Mouse (Mus musculus): ENCODE data around the gene BC051142. TPM values are rescaled to one million over a fixed set of nuclear protein-coding genes. Genes with fewer than 3 reads are reported as not detected.

BC051142 gene
- 0.23 and 0.74 TPM in 2 replicates for polyA plus RNA-seq (2015; fragmentation: Nextera tagmentation; extraction: Ambion mirVana)

GRCm38 (mm10) chr17:34398711-34399393 lies at the start of gene BC051142:
Gene BC051142 (plus strand): TSS chr17:34398820.
- WGBS, result 8% methylated on average over 34 of the region's 34 CpGs
- no peaks in the 10 kb centered on the region for H3K4me1 ChIP-seq (ENCODE audit: insufficient read depth, low read length)
- H3K27ac ChIP-seq (ENCODE audit: low read length), result peak within 1 kb of the TSS; percentile 35
- H3K4me3 ChIP-seq (ENCODE audit: low read length), result peak within 1 kb of the TSS; percentile 56
- peak within 1 kb of the TSS; percentile 78 for H3K9ac ChIP-seq (replicated peaks; ENCODE audit: low read length)
- peak; percentile 96 for ATAC-seq (ENCODE audit: low FRiP score, low TSS enrichment)
- 0 out of 2 replicates have a peak, but pooled peaks cover 2% of the 10 kb centered on the region for H3K9me3 ChIP-seq (ENCODE audit: low read length)
- H3K4me2 ChIP-seq (replicated peaks; ENCODE audit: low read depth, low read length), result peak within 1 kb of the TSS; percentile 85
- H3K27me3 ChIP-seq (ENCODE audit: insufficient read depth, low read length), result no peaks in the 10 kb centered on the region
- no peaks in the 10 kb centered on the region for H3K36me3 ChIP-seq (ENCODE audit: insufficient read depth, low read length)

- H3K4me2 ChIP-seq (replicated peaks; ENCODE audit: low read depth, low read length), result no peak overlapping the region
- H3K9me3 ChIP-seq (ENCODE audit: low read length), result no peaks in the 10 kb centered on the region
- ATAC-seq (ENCODE audit: low FRiP score, low TSS enrichment), result no peak
- no peak overlapping the region for H3K27ac ChIP-seq (ENCODE audit: low read length)
- WGBS, result 1% methylated on average over 4 of the region's 4 CpGs
- H3K4me1 ChIP-seq (ENCODE audit: insufficient read depth, low read length), result no peaks in the 10 kb centered on the region
- H3K9ac ChIP-seq (replicated peaks; ENCODE audit: low read length), result no peak overlapping the region
- H3K27me3 ChIP-seq (ENCODE audit: insufficient read depth, low read length), result 0 out of 2 replicates have a peak, but pooled peaks cover 3% of the 10 kb centered on the region
- H3K36me3 ChIP-seq (ENCODE audit: insufficient read depth, low read length), result no peaks in the 10 kb centered on the region
- H3K4me3 ChIP-seq (ENCODE audit: low read length), result no peak overlapping the region
Measured at GRCm38 (mm10) chr17:34349429-34349828, 49.2 kb upstream of the BC051142 start.

DNA sequence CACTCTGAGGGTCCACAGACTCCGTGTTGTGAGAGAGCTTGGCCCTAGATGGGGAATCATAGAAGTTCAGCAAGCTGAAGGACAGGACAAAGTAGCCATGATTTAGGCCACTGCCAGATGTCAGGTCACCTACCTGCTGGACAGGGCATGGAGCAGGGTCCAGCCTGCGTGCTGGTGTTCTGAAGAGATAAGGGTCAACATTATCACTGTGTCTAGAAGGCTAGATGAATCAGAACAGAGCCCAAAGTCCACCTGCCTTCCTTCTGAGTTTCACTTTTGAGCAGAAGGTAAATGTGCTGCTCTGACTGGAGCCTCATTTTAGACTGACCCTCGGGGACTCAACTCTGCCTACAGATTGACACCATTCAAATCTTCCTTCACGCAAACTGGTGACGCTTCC lies 44.1 kb upstream of the BC051142 start, which contains the start of gene Btnl2:
Gene Btnl2, plus strand, starts transcription at position 284 of the 400 bp plus-strand sequence.
- Histone ChIP-seq H3K4me3 (ENCODE audit: low read length) (no peak within 1 kb of the TSS), H3K36me3 (ENCODE audit: insufficient read depth, low read length) (no peaks in the 10 kb centered on the region), H3K27me3 (ENCODE audit: insufficient read depth, low read length) (no peaks in the 10 kb centered on the region), H3K4me1 (ENCODE audit: insufficient read depth, low read length) (no peaks in the 10 kb centered on the region), H3K4me2 (replicated peaks; ENCODE audit: low read depth, low read length) (no peak within 1 kb of the TSS), H3K27ac (ENCODE audit: low read length) (no peak within 1 kb of the TSS), H3K9me3 (ENCODE audit: low read length) (no peaks in the 10 kb centered on the region), H3K9ac (replicated peaks; ENCODE audit: low read length) (no peak within 1 kb of the TSS)
- no peak for ATAC-seq (ENCODE audit: low FRiP score, low TSS enrichment)
- WGBS, result 81% methylated on average over 5 of the region's 5 CpGs

DNA sequence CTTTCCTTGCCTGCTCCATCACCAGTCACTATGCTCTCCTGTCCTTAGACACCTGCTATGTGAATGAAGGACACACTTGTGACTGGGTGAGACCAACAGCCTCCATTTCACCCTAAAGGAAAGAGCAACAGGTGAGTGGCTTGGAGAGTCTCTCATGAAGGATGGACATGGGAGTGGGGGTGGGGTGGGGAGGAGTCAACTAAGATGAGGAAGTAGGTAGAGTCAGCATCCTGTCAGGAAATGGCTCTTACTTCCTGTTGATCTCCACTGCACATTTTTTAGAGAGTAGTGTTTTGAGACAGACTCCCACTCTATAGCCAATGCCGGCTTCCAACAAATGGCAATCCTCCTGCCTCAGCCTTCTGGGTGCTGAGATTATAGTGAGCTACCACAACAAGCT lies 43.7 kb upstream of the BC051142 start:
- H3K9me3 ChIP-seq (ENCODE audit: low read length), result no peaks in the 10 kb centered on the region
- no peaks in the 10 kb centered on the region for H3K27me3 ChIP-seq (ENCODE audit: insufficient read depth, low read length)
- 82% methylated on average over 1 of the region's 1 CpGs for WGBS
- H3K27ac ChIP-seq (ENCODE audit: low read length), result no peak overlapping the region
- no peak for ATAC-seq (ENCODE audit: low FRiP score, low TSS enrichment)
- no peak overlapping the region for H3K9ac ChIP-seq (replicated peaks; ENCODE audit: low read length)
- H3K4me3 ChIP-seq (ENCODE audit: low read length), result no peak overlapping the region
- H3K36me3 ChIP-seq (ENCODE audit: insufficient read depth, low read length), result no peaks in the 10 kb centered on the region
- H3K4me2 ChIP-seq (replicated peaks; ENCODE audit: low read depth, low read length), result no peak overlapping the region
- no peaks in the 10 kb centered on the region for H3K4me1 ChIP-seq (ENCODE audit: insufficient read depth, low read length)

DNA sequence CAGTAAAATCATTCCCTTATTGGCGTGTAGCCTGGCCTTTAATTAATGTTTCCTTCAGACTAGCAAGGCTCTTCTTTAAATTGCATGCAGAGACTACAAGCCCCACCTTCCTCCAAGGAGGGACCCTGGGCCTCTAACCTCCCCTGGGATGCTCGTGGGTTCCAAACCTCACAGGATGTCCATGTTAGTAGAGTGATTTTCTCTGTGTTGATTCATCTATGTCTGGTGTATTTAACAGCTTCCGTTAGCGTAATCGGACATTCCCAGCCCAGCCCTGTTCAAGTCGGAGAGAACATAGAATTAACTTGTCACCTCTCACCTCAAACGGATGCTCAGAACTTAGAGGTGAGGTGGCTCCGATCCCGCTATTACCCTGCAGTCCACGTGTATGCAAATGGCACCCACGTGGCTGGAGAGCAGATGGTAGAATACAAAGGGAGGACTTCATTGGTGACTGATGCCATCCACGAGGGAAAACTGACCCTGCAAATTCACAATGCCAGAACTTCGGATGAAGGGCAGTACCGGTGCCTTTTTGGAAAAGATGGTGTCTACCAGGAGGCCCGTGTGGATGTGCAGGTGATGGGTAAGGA lies 35.6 kb upstream of the BC051142 start:
- Histone ChIP-seq H3K4me1 (ENCODE audit: insufficient read depth, low read length) (no peaks in the 10 kb centered on the region), H3K4me2 (replicated peaks; ENCODE audit: low read depth, low read length) (no peak overlapping the region), H3K9me3 (ENCODE audit: low read length) (no peaks in the 10 kb centered on the region), H3K36me3 (ENCODE audit: insufficient read depth, low read length) (no peaks in the 10 kb centered on the region), H3K4me3 (ENCODE audit: low read length) (no peak overlapping the region), H3K27me3 (ENCODE audit: insufficient read depth, low read length) (no peaks in the 10 kb centered on the region), H3K9ac (replicated peaks; ENCODE audit: low read length) (no peak overlapping the region), H3K27ac (ENCODE audit: low read length) (no peak overlapping the region)
- ATAC-seq (ENCODE audit: low FRiP score, low TSS enrichment), result no peak
- WGBS, result 83% methylated on average over 15 of the region's 15 CpGs

DNA sequence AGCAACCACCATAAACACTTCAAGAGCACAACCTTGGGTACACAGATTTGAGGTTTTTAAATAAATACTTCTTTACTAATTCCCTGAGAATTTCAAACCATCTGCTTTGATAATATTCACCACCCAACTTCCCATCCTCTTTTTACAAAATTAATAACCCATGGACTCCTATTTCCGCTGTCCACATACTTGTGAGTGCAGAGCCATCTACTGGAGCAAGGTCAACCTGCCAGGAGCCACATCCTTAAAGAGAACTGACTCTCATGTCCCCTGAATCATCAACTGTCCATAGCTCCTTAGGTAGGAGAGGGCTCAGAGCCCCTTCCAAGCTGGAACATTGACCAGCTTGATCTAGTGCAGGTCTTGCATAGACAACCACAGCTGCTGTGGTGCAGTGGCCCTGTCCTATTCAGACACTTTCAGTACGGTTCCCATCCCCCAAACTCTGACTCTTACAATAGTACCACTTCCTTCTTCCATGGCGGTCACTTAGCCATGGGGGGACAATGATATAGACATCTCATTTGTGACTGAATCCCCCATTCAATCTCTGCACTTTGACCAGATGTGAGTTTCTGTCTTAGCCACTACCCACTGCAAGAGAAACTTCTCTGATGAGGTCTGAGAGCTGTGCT lies 34.8 kb upstream of the BC051142 start:
- no peak overlapping the region for H3K4me2 ChIP-seq (replicated peaks; ENCODE audit: low read depth, low read length)
- no peaks in the 10 kb centered on the region for H3K9me3 ChIP-seq (ENCODE audit: low read length)
- H3K36me3 ChIP-seq (ENCODE audit: insufficient read depth, low read length), result no peaks in the 10 kb centered on the region
- ATAC-seq (ENCODE audit: low FRiP score, low TSS enrichment), result no peak
- WGBS, result 83% methylated on average over 3 of the region's 3 CpGs
- H3K4me1 ChIP-seq (ENCODE audit: insufficient read depth, low read length), result no peaks in the 10 kb centered on the region
- H3K27me3 ChIP-seq (ENCODE audit: insufficient read depth, low read length), result no peaks in the 10 kb centered on the region
- no peak overlapping the region for H3K4me3 ChIP-seq (ENCODE audit: low read length)
- no peak overlapping the region for H3K27ac ChIP-seq (ENCODE audit: low read length)
- H3K9ac ChIP-seq (replicated peaks; ENCODE audit: low read length), result no peak overlapping the region

DNA sequence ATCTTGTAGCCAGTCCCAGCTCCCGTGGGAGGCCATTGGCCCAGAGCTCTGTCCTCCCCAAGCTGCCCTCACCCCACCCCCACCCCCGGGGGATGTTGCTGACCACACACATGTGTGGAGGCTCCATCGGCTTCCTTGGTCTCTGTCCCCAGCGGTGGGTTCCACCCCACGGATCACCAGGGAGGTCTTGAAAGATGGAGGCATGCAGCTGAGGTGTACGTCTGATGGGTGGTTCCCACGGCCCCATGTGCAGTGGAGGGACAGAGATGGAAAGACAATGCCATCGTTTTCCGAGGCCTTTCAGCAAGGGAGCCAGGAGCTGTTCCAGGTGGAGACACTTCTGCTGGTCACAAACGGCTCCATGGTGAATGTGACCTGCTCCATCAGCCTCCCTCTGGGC lies 33.6 kb upstream of the BC051142 start:
- ATAC-seq (ENCODE audit: low FRiP score, low TSS enrichment), result no peak
- Histone ChIP-seq H3K36me3 (ENCODE audit: insufficient read depth, low read length) (no peaks in the 10 kb centered on the region), H3K9me3 (ENCODE audit: low read length) (no peaks in the 10 kb centered on the region), H3K4me1 (ENCODE audit: insufficient read depth, low read length) (no peaks in the 10 kb centered on the region), H3K4me3 (ENCODE audit: low read length) (no peak overlapping the region), H3K27ac (ENCODE audit: low read length) (no peak overlapping the region), H3K4me2 (replicated peaks; ENCODE audit: low read depth, low read length) (no peak overlapping the region), H3K27me3 (ENCODE audit: insufficient read depth, low read length) (no peaks in the 10 kb centered on the region), H3K9ac (replicated peaks; ENCODE audit: low read length) (no peak overlapping the region)
- WGBS, result 65% methylated on average over 10 of the region's 10 CpGs

DNA sequence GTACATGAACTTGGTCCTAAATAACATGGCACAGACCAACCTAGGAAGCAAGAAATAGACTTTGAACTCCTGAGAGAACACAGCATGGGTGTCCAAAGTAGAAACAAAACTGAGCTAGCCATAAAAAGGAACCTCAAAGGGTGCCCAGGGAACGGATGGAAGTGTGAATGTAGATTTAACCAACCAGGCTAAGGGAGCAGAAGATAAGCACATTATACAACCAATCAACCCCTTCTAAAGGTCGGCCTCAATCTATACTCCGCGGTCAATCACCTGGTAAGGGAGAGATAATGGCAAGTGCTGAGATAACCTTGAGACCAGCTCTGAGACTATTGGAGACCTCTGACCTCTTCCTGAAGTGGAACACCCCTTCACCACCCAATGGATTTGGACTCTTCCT lies 28.1 kb upstream of the BC051142 start:
- no peak for ATAC-seq (ENCODE audit: low FRiP score, low TSS enrichment)
- Histone ChIP-seq H3K9me3 (ENCODE audit: low read length) (no peaks in the 10 kb centered on the region), H3K27ac (ENCODE audit: low read length) (no peak overlapping the region), H3K27me3 (ENCODE audit: insufficient read depth, low read length) (no peaks in the 10 kb centered on the region), H3K36me3 (ENCODE audit: insufficient read depth, low read length) (no peaks in the 10 kb centered on the region), H3K4me2 (replicated peaks; ENCODE audit: low read depth, low read length) (no peak overlapping the region), H3K4me1 (ENCODE audit: insufficient read depth, low read length) (no peaks in the 10 kb centered on the region), H3K4me3 (ENCODE audit: low read length) (no peak overlapping the region), H3K9ac (replicated peaks; ENCODE audit: low read length) (no peak overlapping the region)
- 77% methylated on average over 4 of the region's 4 CpGs for WGBS

DNA sequence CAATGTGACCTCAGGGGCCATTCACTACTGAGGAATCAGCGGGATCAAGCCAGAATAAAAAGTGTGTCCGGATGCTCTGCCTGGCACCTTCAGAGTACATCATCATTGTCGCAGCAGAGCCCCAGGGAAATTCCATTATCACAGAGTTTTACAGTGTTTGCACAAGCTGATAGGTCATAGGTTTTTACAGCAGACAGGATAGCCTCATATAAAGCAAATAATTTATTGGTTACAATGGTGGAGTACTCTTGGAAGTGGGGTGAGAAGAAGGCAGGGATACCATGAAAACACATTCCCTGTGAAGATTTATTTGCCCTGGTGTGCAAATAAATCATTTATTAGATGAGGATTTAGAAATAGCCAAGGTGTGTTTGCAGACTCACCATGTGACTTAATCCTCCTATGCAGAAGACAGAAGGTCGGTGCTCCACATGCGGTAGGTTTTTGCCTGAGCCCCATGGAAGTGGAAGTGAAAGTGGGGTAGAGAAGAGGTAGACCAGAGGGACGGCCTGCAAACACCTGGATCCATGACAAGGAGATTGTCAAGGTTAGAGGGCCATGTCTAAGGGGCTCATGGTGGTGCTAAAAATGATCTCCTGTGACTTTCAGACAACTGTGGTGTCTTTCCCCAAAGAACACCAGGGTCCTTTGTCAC lies 25.4 kb upstream of the BC051142 start:
- WGBS, result 67% methylated on average over 6 of the region's 6 CpGs
- Histone ChIP-seq H3K36me3 (ENCODE audit: insufficient read depth, low read length) (no peaks in the 10 kb centered on the region), H3K4me1 (ENCODE audit: insufficient read depth, low read length) (no peaks in the 10 kb centered on the region), H3K4me2 (replicated peaks; ENCODE audit: low read depth, low read length) (no peak overlapping the region), H3K27me3 (ENCODE audit: insufficient read depth, low read length) (no peaks in the 10 kb centered on the region), H3K27ac (ENCODE audit: low read length) (no peak overlapping the region), H3K9me3 (ENCODE audit: low read length) (no peaks in the 10 kb centered on the region), H3K9ac (replicated peaks; ENCODE audit: low read length) (no peak overlapping the region), H3K4me3 (ENCODE audit: low read length) (no peak overlapping the region)
- no peak for ATAC-seq (ENCODE audit: low FRiP score, low TSS enrichment)

Measured in kidney, embryonic 16.5 days (tissue).